Mouse (Mus musculus): Measurements from ENCODE around the gene Chd2.
A peak's percentile ranks its signal among the peaks of the same experiment; 100 is the strongest.

DNA sequence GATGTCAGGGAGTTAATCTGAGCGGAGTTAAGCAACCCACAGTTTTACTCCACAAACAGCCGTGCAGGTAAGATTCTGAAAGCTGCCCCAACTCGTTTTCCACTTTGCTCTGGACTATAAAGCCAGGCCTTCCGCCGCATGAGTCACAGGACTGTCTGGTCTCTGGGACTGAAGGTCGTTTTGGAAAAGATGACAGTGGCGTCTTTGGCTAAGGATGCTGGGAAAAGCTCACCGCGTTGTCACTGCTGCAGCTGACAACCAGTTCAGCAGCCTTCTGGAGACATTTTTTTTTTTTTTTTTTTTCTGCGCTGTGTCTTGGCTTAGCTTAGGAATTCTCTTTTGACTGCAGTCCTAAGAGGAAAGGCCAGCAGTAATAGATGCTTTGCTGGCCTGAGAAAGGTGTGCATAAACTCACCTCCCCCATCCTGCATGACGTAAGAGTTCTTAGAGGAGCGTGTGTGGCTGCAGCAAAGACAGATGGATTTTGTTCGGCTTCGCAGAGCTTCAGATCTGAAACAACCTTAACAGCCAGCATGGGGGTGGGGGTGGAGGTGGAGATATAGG is 47.7 kb upstream of the Chd2 start:
- no peak for TF ChIP-seq CTCF (IDR thresholded peaks at IDR 0.05; ENCODE audit: low read depth)
- peak; percentile 79 for TF ChIP-seq EP300 (optimal IDR thresholded peaks at IDR 0.05)

All from stomach, postnatal 0 days (tissue).